Mouse (Mus musculus): ENCODE measurements around the gene Lrrc71.

DNA sequence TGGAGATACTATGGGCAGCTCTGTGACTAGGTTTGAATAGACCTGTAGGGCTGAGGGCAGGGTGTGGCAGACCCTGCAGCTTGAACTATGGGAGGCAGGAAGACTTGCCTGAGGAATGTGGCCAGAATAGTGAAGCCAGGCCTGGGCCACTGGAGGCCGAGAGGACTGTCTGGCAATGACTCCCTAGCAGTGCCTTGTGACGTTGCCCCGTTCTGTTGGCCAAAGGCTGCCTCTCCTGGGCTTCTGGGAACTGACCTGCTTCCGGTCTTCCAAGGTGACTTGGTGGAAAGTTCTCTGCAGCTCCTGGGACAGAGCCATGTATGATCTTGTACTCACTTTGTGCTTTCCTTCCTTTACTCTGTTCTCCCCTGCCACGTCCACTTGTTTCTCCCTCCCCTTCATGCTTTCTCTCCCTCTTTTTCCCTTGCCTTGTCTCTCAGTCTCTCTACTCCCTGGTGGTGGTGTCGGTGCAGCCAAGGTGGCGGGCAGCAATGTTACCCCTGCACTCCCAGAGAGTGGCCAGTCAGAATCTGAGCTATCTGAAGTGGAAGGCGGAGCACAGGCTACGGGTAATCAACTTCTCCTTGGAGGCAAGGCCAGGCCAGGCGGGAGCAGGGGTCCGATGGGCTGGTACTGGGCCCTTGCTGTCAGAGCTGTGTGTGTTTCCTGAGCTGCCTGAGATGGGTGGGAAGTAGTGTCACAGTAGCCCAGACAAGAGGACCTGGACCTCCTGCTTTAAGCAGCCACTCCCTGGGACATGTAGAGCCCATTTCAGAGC, 14.3 kb downstream of the Lrrc71 start:
- TF ChIP-seq POLR2AphosphoS2 (IDR thresholded peaks at IDR 0.05; ENCODE audit: insufficient read length, low read depth) = no peak
- no peak for TF ChIP-seq CEBPB (IDR thresholded peaks at IDR 0.05; ENCODE audit: insufficient read depth, poor library complexity, severe bottlenecking)
- TF ChIP-seq TCF12 (IDR thresholded peaks at IDR 0.05; ENCODE audit: insufficient read depth, poor library complexity, severe bottlenecking) = no peak
